Mouse (Mus musculus): ENCODE measurements around the gene Ppp2r5e. TPM values are rescaled to one million over a fixed set of nuclear protein-coding genes. Genes with fewer than 3 reads are reported as not detected.
A peak's percentile ranks its signal among the peaks of the same experiment; 100 is the strongest.

The Ppp2r5e gene
- polyA plus RNA-seq (2015; fragmentation: Nextera tagmentation; extraction: Ambion mirVana) = 15.0 and 17.0 TPM in 2 replicates

DNA sequence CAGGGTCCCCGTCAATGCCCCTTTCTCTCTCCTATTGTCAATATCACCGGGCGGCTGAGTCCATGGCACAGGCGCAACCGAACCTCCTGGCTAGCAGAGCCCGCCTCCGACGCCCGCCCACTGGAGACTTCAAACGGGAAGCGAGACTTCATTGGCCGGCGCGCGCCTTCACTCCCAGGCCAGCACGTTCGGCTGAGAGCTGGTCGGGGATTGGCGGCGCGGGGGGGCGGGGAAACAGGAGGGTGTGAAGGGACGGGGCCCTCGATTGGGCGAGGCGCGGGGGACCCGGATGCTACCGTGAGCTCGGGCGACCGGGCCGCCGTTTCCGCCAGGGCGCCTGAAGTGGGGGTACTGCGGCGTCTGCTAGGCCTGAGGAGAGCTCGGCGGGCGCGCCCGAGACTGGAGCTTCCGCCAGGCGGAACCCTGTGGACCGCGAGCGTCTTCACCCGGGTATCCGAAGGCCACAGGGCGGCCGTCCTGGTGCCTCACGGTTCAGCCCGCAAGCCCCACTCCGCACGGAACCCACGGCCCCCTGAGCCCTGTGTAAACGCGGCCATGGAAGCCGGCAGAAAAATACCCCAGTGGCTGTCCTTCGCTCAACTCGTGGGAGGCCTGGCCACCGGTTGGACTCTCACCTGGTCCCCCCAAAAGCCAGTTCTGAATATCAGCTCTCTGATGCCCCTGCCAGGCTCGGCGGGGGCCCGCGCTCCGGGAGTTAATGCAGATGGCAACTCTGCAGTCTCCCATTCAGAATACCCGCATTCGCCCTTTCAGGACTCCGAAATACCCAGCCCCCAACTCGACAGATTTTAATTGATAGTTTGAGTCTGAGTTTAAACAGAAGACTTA is at the start of gene Ppp2r5e:
Gene Ppp2r5e (minus strand): TSS at position 92 of the 849 bp plus-strand sequence.
- DNase-seq (ENCODE audit: low spot score) = peak; percentile 98

DNA sequence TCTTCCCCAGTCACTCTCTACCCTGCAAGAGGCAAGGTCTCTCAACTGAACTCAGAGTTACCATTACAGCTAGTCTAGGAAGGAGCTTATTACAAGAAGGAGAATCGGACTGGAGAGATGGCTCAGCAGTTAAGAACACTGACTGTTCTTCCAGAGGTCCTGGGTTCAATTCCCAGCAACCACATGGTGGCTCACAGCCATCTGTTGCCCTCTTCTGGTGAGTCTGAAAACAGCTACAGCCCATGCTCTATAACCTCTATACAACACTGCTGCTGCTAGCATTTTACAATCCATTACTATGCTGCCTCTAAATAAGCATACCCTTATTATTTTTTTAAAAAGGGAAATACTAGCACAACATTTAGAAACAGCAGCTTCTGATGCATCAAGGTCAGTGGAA is 49.7 kb upstream of the Ppp2r5e start:
- DNase-seq (ENCODE audit: low spot score) = no peak

DNA sequence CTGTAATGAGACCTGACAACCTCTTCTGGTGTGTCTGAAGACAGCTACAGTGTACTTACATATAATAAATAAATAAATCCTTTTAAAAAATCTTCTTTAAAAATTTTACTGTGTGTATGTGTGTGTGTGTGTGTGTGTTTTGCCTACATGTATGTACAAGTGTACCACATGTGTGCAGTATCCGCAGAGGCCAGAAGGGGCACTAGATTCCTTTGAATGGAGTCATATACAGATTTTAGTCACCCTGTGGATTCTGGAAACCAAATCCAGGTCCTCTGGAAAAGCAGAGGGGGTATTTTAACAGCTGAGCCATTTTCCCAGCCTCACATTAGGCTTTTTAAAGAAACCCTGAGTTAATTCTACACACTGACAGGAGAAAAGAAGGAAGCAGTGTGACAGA is 45.7 kb upstream of the Ppp2r5e start:
- DNase-seq (ENCODE audit: low spot score) = peak; percentile 9

DNA sequence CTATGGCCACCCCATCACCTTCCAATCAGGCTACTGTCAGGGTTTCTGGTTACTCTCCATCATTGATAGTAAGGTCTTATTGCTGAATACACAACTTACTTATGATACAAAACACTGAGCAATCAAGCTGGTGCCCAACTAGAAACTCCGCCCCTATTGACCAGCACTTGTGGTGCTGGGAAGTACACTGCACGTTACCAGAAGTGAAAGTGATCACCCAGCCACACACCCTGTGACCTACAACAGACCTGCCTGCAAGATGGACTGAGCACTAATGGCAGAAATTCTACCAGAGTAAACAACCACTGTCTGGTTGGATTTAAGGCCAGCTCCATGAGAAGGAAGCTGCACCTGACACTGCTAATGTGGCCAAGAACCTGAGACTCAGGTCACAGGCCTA is 42.3 kb upstream of the Ppp2r5e start:
- DNase-seq (ENCODE audit: low spot score) = no peak

DNA sequence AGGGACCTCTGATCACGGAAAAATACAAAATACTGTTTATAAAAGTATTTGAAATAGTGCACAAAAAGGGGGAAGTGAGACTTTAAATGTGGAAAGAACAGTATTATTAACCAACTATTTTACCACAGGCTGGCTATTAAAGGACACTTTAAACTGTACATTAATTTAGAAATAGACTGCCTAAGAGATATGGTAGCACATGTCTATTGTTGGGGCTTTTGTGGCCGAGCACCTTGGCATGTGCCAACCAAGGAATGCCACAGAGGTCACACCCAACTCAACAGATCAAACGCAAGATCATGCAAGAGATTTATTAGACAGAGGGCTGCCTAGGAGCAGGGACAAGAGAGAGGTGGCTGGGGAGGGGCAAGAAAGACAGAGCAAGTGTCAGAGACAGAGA is 41.1 kb upstream of the Ppp2r5e start:
- DNase-seq (ENCODE audit: low spot score) = no peak

DNA sequence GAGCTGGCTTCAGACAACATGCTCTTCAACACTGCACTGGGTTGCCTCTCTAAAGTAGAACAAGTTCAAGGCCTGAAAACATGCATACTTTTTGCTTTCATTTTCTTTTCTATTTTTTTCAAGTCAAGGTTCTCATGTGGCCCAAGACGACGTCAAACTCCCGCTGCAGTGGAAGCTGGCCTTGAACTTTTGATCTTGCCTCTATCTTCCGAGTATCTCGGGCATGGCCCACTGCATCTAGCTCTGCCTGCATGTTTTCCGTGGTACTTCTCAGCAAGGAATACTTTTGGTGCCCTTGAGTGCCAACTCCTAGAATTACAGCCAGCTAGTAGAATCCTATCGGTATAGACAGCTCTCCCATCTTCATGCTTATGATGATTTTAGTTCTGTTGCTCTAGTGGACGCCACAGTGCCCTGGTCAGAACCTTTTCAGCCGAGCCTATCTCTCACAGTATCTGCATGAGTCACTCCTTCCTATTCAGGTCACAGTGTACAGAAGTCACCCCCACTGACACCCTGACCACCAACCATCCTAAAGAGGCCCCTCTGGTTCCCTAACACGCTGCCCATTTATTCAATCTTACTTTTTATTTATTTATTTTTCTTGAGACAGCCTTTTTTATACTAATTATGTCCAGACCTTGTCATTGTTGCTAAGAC is 39.9 kb upstream of the Ppp2r5e start:
- DNase-seq (ENCODE audit: low spot score) = no peak

DNA sequence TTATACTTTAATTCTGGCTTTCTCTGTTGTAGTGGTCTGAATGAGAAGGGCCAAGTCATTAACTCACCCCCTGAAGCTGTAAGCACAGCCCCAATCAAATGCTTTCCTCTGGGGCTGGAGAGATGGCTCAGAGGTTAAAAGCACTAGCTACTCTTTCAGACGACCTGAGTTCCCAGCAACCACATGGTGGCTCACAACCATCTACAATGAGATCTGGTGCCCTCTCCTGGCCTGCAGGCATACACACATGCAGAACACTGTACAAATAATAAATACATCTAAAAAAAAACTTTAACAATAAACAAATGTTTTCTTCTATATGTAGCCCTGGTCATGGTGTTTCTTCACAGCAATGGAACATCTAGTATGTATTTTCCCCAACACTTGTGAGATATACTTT is 33.6 kb upstream of the Ppp2r5e start:
- no peak for DNase-seq (ENCODE audit: low spot score)

DNA sequence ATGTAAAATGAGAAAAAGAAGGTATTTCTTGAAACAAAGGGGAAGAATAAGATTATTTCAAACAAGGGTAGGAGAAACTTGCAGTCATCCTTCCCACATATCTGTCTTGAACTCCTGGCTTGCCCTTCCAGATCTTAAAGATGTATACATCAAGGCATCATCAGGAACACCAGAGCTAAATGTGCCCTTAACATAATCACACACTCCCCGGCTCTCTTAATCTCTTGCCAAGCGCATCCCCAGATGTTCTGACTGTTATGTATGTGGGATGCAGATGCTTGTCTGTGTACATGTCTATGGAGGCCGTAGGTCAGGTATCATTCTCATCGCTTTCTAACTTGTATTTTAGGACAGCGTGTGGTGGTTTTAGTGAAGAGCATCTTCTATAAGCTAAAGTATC is 27.2 kb upstream of the Ppp2r5e start:
- no peak for DNase-seq (ENCODE audit: low spot score)

DNA sequence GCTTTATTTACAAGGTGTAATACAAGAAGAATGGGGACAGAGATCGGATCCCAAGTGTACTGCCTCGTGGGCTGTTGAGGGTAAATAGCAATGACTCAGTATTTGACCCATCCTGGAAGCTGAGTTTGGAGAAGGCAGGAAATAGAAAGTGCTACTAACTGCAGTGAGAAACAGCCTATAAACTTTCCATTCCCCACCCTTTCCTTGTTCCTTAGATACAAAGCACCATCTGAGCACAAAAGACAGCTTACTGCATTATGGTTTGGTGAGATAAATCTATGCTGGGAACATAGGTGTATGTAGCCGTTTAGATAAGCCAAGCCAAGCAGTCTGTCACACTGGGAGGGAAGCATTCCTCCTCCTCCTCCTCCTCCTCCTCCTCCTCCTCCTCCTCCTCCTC is 26.8 kb upstream of the Ppp2r5e start:
- no peak for DNase-seq (ENCODE audit: low spot score)

DNA sequence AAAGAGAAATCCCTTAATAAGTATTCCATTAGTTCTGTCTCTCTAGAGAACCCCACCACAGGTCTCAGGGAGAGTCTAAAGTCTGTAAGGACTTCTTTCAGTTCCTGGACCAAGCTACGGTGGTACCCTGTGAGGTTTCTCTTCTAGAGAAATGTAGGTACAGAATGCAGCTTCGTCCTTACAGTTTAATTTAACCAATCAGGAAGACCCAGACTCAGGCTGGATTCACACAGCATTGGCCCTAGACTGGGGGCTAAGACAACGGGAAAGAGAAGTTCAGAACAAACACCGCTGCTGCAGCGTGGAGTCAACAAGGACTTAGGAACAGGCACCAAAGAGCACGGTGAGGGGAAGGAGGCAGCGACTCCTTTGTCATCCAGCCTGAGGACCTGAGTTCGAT is 20.8 kb upstream of the Ppp2r5e start:
- DNase-seq (ENCODE audit: low spot score) = no peak

DNA sequence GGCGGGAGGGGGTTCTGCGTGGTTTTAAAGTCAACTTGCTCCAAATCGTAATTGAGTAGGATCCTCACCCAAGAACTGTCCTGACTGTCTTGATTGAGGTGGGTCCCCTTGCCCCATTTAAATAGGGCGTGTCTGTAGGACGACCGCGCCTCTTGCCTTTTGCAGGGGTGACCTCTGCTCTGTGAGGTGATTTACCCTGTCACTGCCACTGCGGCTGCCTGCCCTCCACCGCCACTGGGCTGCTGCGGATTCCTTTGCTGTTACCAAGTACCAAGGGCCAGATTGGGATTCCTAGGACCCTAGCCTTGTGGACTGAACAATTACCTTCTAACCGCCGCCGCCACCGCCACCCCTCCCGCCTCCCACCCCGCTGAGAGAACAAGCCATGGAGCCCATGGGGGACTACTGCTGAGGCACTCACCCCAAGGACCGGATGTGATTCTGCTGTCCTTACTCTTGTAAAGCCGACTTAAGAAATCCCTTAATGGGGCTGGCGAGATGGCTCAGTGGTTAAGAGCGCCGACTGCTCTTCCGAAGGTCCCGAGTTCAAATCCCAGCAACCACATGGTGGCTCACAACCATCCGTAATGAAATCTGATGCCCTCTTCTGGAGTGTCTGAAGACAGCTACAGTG is 20.2 kb upstream of the Ppp2r5e start:
- DNase-seq (ENCODE audit: low spot score) = no peak

DNA sequence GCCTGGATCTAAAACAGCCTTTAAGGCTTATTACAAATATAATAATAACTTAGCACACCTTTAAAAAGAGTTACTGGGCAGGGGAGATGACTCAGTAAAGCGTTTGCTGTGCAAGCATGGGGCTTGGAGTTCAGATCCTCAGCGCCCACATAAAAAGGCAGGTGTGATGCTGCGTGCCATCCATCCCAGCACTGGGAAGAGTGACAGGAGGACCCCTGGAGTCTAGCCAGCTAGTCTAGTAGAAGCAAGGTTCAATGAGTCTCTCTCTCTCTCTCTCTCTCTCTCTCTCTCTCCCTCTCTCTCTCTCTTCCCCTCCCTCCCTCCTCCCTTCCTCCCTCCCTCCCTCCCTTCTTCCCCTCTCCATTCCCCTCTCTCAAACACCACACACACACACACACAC is 19.5 kb upstream of the Ppp2r5e start:
- DNase-seq (ENCODE audit: low spot score) = no peak

DNA sequence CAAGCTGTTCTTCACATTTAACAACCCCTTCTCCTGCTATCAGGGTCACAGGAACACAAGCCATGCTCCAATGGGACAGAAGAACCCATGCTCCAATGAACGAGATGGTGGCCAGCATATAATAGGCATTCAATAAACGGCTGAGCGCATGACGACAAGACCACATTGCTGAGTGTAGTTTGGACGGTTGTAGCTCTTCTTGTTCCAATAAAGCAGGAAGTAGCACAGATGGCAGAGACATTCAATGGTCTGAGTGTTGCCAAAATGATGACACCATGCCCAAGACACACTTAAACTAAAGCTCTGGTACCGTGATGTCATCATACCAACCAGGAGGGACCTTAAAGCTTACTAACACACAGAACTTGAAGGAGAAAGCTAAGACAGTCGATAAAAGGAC is 16.7 kb upstream of the Ppp2r5e start:
- no peak for DNase-seq (ENCODE audit: low spot score)

DNA sequence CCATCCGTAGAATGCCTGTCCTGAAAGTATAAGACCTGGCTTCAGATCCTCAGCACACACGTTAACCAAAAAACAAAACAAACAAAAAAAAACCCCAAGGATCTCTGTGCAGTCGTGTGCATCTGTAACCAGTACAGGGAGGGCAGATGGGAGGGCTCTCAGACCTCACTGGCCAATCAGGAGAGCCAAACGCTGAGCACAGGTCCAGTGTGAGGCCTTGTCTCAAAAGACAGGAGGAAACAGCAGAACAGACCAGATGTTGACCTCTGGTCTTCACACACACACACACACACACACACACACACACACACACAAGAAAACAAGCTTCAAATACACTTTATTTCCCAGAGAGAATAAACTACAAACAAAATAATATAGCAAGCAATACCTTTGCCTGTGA is 3.4 kb upstream of the Ppp2r5e start:
- DNase-seq (ENCODE audit: low spot score) = no peak

DNA sequence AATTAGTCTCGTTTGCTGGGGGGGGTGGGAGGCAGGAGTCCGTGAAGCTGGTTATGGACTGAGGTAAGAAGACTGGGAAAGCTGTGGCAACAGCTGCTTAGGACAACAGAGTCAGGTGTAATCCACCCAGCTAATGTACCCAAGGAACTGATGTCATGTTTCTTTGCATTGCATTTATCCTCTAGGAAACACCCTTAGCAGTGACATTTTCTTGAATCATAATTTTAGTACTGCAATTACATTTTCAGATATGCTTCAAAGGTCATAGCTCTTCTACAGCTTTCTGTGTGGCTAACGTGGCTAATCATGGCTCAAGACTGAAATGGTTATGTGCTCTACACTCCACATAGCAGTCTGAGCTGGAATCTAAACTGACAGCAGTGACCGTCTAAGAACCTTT is 2.9 kb upstream of the Ppp2r5e start:
- no peak for DNase-seq (ENCODE audit: low spot score)

DNA sequence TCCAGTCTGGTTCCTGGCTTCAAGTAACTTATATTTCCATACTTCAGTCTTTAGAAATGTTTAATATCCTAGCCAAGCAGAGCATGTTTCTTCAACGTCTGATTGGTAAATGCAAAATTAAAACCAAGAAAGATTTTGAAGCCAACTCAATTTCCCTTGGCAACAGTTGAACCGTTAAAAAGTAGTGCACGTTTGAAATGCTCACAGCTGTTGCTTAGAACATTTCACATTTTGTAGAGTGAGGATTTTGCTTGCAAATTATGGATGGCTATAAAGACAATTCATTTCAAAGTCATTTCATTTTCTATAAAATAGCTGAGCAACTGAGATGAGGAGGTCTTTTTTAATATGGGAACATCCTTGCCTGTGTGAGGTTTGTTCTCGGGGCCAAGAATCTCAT is 1.7 kb upstream of the Ppp2r5e start:
- DNase-seq (ENCODE audit: low spot score) = no peak

DNA sequence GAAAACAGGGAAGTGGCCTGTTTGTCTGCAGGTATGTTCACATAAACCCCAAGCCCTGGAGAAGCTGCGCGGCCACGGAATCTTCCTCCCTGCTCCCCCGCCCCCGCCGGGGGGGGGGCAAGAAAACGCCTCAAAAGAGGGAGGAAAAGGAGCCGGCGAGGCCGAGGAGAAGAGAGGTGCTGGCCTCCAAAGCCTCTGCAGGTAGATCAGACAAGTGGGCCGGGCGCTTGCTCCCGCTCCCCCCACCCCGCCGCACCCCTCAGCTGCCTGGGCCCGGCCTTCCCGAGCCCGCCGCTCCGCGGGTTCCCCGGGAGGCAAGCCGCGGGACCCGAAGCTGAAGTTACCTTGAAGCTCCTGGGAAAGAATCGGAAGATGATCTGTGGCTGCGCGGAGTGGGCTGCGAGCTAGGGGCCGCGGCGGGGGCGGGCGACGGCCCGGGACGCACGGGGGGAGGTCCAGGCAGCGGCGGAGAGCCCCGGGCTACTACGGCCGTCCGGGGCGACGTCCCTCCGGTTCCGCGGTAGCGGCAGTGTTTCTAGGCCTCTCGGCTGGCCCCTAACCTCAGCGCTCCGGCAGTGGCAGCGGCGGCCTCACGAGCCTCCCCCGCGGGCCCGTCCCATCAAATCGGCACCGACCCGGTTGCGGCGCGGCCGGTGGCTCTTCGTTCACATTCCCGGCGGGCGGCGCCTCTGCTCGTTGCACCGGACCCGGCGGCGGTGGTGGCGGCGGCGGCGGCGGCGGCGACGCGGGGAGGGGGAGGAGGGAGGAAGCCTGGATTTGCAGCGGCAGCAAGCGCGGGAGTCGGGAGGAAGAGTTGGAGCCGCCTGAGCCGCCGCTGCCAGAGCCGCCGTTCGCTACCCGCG is 523 bp downstream of the Ppp2r5e start:
- DNase-seq (ENCODE audit: low spot score) = peak; percentile 47

DNA sequence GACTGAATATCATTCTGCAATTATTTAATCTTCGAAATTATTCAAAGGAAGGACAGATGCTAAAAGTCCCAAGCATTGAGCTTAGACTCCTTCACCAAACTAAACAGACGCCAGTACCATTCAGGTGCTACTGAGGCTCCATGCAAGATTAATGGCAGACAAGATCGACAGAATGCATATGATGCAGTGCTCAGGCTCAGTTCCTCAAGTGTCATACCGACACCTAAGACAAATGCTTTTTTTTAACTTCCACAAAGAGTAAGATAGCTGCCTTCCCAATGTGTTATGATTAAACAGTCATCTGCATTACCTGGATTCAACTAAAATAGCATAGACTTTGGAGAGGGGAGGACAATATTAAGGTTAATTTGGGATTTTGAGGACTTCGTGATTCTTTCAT is 1.6 kb downstream of the Ppp2r5e start:
- DNase-seq (ENCODE audit: low spot score) = no peak

DNA sequence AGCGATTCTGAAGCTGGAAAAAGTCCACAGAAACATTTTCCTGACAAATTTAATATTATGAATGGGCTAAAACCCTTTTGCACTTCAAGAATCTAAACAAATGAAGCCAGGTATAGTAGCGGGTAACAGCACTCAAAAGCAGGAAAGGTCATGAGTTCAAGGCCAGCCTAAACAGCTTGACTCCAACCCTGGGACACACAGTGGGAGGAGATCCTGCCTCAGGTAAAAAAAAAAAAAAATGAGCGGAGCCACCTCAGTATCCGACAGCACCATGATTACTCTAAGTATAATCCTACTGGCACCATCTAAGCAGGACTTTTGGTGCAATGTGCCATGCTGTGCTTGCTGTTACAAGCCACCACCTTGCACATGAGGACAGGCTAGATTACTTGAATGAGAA is 2.2 kb downstream of the Ppp2r5e start:
- no peak for DNase-seq (ENCODE audit: low spot score)

DNA sequence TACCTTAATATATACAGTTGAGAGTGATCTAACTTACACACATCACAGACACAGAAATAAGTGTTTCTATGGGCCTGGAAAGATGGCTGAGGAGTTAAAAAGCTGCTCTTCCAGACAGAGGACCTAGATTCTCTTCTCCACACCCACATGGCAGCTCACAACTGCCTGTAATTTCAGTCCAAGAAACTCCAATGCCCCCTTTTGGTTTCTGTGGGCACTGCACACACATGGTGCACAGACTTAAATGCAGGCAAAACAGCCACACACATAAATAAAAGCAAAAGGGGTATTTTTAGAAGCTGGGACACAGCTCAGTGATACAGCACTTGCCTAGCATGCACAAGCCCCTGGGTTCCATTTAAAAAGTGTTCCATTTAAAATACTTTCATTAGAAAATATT is 8.5 kb downstream of the Ppp2r5e start:
- no peak for DNase-seq (ENCODE audit: low spot score)

DNA sequence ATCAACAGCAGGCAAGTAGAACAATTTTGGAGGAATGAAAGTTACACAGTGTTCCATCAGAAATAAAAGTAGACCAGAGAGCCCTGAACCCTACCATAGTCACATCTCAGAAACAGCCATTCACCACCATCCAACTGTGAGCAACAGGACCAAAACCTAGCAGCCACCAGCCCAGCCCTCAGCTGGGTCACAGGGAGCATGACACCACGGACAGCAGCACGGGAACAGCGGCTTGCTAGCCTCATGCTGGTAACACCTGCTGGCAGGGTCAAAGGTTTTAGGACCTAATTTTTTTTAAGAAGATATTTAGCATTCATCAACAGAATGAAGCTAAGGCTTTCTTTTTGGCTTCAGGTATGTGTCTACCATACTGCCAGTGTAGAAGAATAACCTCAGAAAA is 12.3 kb downstream of the Ppp2r5e start:
- no peak for DNase-seq (ENCODE audit: low spot score)

DNA sequence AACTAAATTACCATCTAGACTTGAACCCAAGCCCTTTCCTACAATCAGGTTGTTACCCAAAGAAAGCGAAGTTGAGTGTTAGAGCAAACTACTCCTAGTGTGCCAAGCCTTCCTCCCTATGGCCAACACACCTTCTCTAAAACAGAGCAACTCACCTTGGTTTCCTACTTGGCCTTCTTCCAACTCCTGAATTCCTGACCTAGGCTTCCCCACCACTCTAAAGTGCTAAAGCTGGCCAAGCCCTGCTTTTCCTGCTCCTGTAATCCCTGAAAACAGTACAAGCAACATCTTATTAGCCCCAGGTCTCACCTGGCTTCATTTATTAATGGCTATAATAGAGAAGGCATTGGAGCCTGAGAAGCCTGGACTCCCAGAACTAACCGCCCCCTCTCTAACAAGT is 17.0 kb downstream of the Ppp2r5e start:
- DNase-seq (ENCODE audit: low spot score) = no peak
